Mouse (Mus musculus): ENCODE measurements around the gene Olfr410. TPM values are rescaled to one million over a fixed set of nuclear protein-coding genes. Genes with fewer than 3 reads are reported as not detected.

The Olfr410 gene
- polyA plus RNA-seq, 1 experiment from 2014 or later = not detected

DNA sequence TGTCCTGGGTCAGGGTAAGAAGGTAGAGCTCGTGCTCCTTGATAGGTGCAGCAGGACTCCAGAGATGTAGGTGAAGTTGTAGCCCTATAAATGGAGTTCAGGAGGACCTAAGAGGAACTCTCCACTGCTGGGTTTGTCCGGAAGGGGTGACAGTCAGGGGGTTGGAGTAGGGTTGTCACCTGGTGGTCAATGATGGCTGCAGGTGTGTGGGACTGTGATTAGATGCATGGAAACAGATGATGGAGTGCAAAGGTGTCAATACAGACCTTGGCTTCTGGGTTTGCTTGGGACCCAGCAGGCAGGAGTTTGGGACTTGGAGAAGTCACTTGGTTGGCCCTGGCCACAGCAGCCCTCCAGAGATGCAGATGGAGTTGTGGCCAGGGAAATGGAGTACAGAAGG lies 50.6 kb downstream of the Olfr410 start:
- Histone ChIP-seq H3K27me3 (ENCODE audit: insufficient read depth, low read length) (no peaks in the 10 kb centered on the region), H3K4me3 (ENCODE audit: low read length) (no peak overlapping the region), H3K9me3 (ENCODE audit: low read length) (no peaks in the 10 kb centered on the region), H3K9ac (replicated peaks; ENCODE audit: low read length) (no peak overlapping the region), H3K4me2 (replicated peaks; ENCODE audit: low read depth, low read length) (no peak overlapping the region), H3K4me1 (ENCODE audit: insufficient read depth, low read length) (no peaks in the 10 kb centered on the region), H3K27ac (ENCODE audit: low read length) (no peak overlapping the region), H3K36me3 (ENCODE audit: insufficient read depth, low read length) (no peaks in the 10 kb centered on the region)
- WGBS = 70% methylated on average over 2 of the region's 2 CpGs
- no peak for ATAC-seq (ENCODE audit: low FRiP score, low TSS enrichment)

DNA sequence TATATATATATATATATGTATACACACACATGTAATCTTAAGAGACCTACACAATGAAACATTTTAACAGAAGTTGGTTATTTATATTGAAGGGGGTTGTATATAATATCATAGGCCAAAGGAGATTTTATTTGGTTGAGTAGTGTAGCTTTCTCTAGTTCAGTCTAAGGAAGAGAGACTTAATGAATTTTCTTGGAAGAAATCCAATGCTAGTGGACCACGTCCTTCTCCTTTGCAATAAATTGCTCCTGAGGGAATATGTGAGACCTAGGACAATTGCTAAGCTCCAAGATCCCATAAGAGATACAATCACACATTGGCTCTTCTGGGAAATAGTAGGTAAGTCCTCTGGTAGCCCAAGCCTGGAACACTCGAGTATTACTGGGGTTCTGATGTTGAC lies 54.4 kb downstream of the Olfr410 start, which contains the start of gene Olfr59:
TSS of gene Olfr59 (plus strand) at position 301 of the 400 bp plus-strand sequence.
- Histone ChIP-seq H3K27ac (ENCODE audit: low read length) (no peak within 1 kb of the TSS), H3K4me2 (replicated peaks; ENCODE audit: low read depth, low read length) (no peak within 1 kb of the TSS), H3K4me3 (ENCODE audit: low read length) (no peak within 1 kb of the TSS), H3K9ac (replicated peaks; ENCODE audit: low read length) (no peak within 1 kb of the TSS), H3K4me1 (ENCODE audit: insufficient read depth, low read length) (no peaks in the 10 kb centered on the region), H3K27me3 (ENCODE audit: insufficient read depth, low read length) (no peaks in the 10 kb centered on the region), H3K9me3 (ENCODE audit: low read length) (peaks cover 5% of the 10 kb centered on the region), H3K36me3 (ENCODE audit: insufficient read depth, low read length) (no peaks in the 10 kb centered on the region)
- ATAC-seq (ENCODE audit: low FRiP score, low TSS enrichment) = no peak
- WGBS = 58% methylated on average over 2 of the region's 2 CpGs

Other genes with a start within 250 kb of the Olfr410 start
- not detected in 2 replicates for gene Olfr401, start 224.3 kb downstream of the Olfr410 start, polyA plus RNA-seq (2015; fragmentation: Nextera tagmentation; extraction: Ambion mirVana)
- not detected in 2 replicates for gene Olfr402, start 184.5 kb downstream of the Olfr410 start, polyA plus RNA-seq (2015; fragmentation: Nextera tagmentation; extraction: Ambion mirVana)
- not detected in 2 replicates for gene Olfr403, start 151.8 kb downstream of the Olfr410 start, polyA plus RNA-seq (2015; fragmentation: Nextera tagmentation; extraction: Ambion mirVana)
- gene Olfr43, start 126.7 kb downstream of the Olfr410 start, polyA plus RNA-seq (2015; fragmentation: Nextera tagmentation; extraction: Ambion mirVana) = not detected in 2 replicates
- not detected in 2 replicates for gene Olfr406, start 78.2 kb downstream of the Olfr410 start, polyA plus RNA-seq (2015; fragmentation: Nextera tagmentation; extraction: Ambion mirVana)
- not detected in 2 replicates for gene Olfr59, start 54.3 kb downstream of the Olfr410 start, polyA plus RNA-seq (2015; fragmentation: Nextera tagmentation; extraction: Ambion mirVana)
- gene Olfr411, start 14.6 kb upstream of the Olfr410 start, polyA plus RNA-seq (2015; fragmentation: Nextera tagmentation; extraction: Ambion mirVana) = not detected in 2 replicates
- gene Olfr412, start 24.0 kb upstream of the Olfr410 start, polyA plus RNA-seq (2015; fragmentation: Nextera tagmentation; extraction: Ambion mirVana) = not detected in 2 replicates

All from kidney, embryonic 16.5 days (tissue).